Mouse (Mus musculus): ENCODE results near the gene Mob3b.

Mob3b gene

GRCm38 (mm10) chr4:35148326-35148725 is 9.0 kb downstream of the Mob3b start:
- DNase-seq (ENCODE audit: extremely low read depth, low read depth, low spot score) = no peak

- DNase-seq (ENCODE audit: extremely low read depth, low read depth, low spot score) = no peak
These were observed 10.7 kb downstream of the Mob3b start for GRCm38 (mm10) chr4:35146597-35146996.

- no peak for DNase-seq (ENCODE audit: extremely low read depth, low read depth, low spot score)
These were observed 11.6 kb downstream of the Mob3b start for GRCm38 (mm10) chr4:35145726-35146125.

GRCm38 (mm10) chr4:35143472-35144102 is 13.7 kb downstream of the Mob3b start:
- no peak for DNase-seq (ENCODE audit: extremely low read depth, low read depth, low spot score)

- DNase-seq (ENCODE audit: extremely low read depth, low read depth, low spot score) = peak; percentile 28
These were observed 17.0 kb downstream of the Mob3b start for GRCm38 (mm10) chr4:35140317-35140716.

- no peak for DNase-seq (ENCODE audit: extremely low read depth, low read depth, low spot score)
These were observed 19.2 kb downstream of the Mob3b start for GRCm38 (mm10) chr4:35138077-35138476.

- no peak for DNase-seq (ENCODE audit: extremely low read depth, low read depth, low spot score)
These were observed 20.3 kb downstream of the Mob3b start for GRCm38 (mm10) chr4:35136996-35137395.

GRCm38 (mm10) chr4:35135806-35136205 is 21.5 kb downstream of the Mob3b start:
- no peak for DNase-seq (ENCODE audit: extremely low read depth, low read depth, low spot score)

GRCm38 (mm10) chr4:35134846-35135611 is 22.3 kb downstream of the Mob3b start:
- DNase-seq (ENCODE audit: extremely low read depth, low read depth, low spot score) = no peak

GRCm38 (mm10) chr4:35133411-35133810 is 23.9 kb downstream of the Mob3b start:
- DNase-seq (ENCODE audit: extremely low read depth, low read depth, low spot score) = no peak

GRCm38 (mm10) chr4:35131592-35131991 is 25.7 kb downstream of the Mob3b start:
- DNase-seq (ENCODE audit: extremely low read depth, low read depth, low spot score) = no peak

- no peak for DNase-seq (ENCODE audit: extremely low read depth, low read depth, low spot score)
These were observed 26.8 kb downstream of the Mob3b start for GRCm38 (mm10) chr4:35130411-35130948.

GRCm38 (mm10) chr4:35127759-35128158 is 29.5 kb downstream of the Mob3b start:
- no peak for DNase-seq (ENCODE audit: extremely low read depth, low read depth, low spot score)

- no peak for DNase-seq (ENCODE audit: extremely low read depth, low read depth, low spot score)
These were observed 30.5 kb downstream of the Mob3b start for GRCm38 (mm10) chr4:35126776-35127175.

- DNase-seq (ENCODE audit: extremely low read depth, low read depth, low spot score) = no peak
These were observed 31.9 kb downstream of the Mob3b start for GRCm38 (mm10) chr4:35125299-35125777.

- DNase-seq (ENCODE audit: extremely low read depth, low read depth, low spot score) = no peak
These were observed 33.3 kb downstream of the Mob3b start for GRCm38 (mm10) chr4:35124027-35124426.

- DNase-seq (ENCODE audit: extremely low read depth, low read depth, low spot score) = no peak
These were observed 34.2 kb downstream of the Mob3b start for GRCm38 (mm10) chr4:35123087-35123486.

- DNase-seq (ENCODE audit: extremely low read depth, low read depth, low spot score) = no peak
These were observed 36.2 kb downstream of the Mob3b start for GRCm38 (mm10) chr4:35121060-35121459.

- DNase-seq (ENCODE audit: extremely low read depth, low read depth, low spot score) = no peak
These were observed 36.7 kb downstream of the Mob3b start for GRCm38 (mm10) chr4:35120575-35120974.

- DNase-seq (ENCODE audit: extremely low read depth, low read depth, low spot score) = no peak
These were observed 37.1 kb downstream of the Mob3b start for GRCm38 (mm10) chr4:35120159-35120558.

- no peak for DNase-seq (ENCODE audit: extremely low read depth, low read depth, low spot score)
These were observed 38.4 kb downstream of the Mob3b start for GRCm38 (mm10) chr4:35118851-35119250.

- no peak for DNase-seq (ENCODE audit: extremely low read depth, low read depth, low spot score)
These were observed 40.1 kb downstream of the Mob3b start for GRCm38 (mm10) chr4:35117144-35117543.

Data from fat pad, adult 2 months (tissue).